Mouse (Mus musculus): ENCODE results near the gene Zfp90.

DNA sequence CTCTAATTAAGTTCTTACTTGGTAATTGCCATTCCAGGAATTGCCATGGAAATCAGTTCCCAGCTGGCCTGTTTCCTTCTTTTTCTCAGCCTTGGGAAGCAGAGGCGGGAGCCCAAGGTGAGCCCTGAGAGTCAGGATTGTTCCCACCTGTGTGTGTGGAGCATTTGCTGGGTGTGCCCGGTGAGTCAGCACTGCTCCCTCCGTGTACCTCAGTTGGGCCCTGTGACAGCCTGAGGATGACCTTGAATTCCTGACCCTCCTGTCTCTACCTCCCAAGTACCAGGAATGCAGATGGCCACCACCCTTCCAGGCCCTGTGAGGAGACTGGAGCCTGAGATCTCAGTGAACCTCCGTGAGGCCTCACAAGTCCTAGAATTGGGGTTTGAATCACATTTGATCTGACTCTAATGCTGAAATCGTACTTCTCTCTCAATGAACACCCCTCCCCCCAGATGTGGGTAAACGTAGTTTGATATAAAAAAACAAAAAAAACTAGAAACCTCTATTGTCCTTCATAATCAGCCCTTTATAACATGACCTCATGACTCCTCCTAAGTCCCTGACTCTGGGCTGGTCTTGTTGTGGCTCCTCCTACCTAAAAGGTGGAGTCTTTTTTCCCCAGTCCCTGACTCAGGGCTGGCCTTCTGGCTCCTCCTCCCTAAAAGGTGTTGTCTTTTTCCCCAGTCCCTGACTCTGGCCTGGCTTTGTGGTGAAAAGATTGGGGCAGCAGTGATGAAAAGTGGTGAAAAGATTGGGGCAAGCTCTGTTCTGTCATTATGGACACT lies 36.4 kb downstream of the Zfp90 start:
- no peak for TF ChIP-seq CTCF (IDR thresholded peaks at IDR 0.05; ENCODE audit: low read depth, low read length)
- no peak for TF ChIP-seq POLR2A (IDR thresholded peaks at IDR 0.05; ENCODE audit: borderline replicate concordance, low read depth, low read length)
